Mouse (Mus musculus): ENCODE results near the gene Cavin4. TPM values are rescaled to one million over a fixed set of nuclear protein-coding genes. Genes with fewer than 3 reads are reported as not detected.
"Not testable (repeated sequence)": the region's sequence is repeated elsewhere in the genome, so short reads cannot be mapped to it uniquely, and the experiment has no call there.

Cavin4 gene
- total RNA-seq, 2 experiments from 2014 or later: 1.4 to 1.5 TPM

DNA sequence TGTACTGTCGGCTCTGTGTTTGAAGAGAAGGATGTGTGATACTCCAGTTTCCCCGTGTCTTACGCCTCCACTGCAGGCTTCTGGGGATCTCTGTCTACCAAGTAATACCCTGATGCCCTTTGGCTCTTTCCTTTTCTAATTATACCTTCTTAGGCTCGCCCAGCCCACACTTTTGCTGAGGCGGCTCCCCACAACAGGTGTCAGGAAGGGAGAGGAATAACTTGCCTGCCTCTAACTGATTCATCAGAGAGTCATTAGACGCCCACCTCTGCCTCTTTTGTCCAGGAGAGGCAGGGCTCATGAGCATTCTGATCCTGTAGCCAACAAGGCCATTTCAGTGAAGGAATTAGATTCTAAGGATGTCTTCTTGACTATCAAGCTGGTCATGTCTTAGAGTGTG is 4.0 kb downstream of the Cavin4 start:
- no peak for DNase-seq (ENCODE audit: low spot score in 2 of 2)

DNA sequence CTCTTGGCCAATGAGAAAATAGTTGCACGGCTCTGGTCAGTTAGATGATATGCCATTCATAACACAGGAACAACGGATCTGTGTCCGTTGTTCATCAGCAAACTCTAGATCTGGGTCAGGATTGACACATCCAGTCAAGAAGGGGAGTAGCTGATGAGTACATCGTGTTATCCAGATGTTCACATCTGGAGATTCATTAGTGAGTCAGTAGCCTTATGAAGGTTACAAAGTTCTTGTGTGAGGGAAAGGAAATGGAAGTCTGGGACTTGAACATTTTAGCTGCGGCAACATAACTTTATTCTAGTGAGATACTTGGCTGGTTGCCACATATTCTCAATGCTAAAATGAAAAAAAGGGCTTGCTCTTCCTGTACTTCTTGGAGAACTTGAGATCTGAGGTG is 9.6 kb downstream of the Cavin4 start:
- DNase-seq (ENCODE audit: low spot score in 2 of 2): no peak

DNA sequence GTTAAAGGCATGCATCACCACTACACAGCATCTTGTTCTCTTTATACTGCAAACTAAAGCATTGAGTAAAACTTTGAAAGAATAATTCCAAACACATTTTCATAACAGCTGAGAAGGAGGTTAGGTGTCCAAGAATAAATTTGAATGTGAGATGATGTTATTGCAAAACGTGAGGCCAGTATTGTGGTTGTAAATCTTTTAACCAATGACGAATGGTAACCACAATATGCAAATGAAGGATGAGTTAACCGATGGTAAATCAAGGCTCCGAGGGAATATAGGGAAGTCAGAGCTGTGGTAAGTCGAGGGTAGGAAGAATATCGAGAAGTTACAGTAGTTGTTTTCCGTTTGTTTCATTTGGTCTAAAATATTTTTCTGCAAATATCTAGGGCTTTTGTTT is 11.1 kb downstream of the Cavin4 start:
- DNase-seq (ENCODE audit: low spot score in 2 of 2): no peak

DNA sequence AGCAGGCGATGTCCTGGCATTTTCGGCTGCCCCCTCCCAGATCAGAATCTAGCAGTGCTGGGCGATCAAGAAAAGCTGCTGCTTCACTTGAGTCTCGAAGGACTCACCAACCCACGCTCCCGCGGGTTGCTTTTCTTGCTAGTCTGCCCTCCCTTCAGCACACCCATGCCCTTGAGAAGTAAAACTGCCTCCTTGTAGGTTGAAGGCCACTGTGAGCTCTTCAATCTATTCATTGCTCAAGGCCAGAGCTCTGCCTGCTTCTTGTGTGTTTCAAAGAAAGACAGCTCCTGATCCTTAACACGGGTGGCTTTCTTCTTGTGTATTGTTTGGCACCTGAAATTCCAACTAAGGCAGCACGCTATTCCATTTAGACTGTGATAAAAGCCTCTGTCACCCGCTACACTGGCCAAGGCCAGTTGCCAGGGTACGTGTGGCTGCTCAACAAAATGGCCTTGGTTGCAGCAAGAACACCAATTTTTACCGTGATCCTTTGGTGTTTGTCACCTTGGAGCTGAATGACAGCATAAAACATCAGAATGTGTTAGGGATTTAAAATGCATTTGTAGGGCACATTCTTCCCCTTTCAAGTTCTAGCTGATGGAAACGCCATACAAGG is 13.4 kb downstream of the Cavin4 start:
- no peak for DNase-seq (ENCODE audit: low spot score in 2 of 2)

DNA sequence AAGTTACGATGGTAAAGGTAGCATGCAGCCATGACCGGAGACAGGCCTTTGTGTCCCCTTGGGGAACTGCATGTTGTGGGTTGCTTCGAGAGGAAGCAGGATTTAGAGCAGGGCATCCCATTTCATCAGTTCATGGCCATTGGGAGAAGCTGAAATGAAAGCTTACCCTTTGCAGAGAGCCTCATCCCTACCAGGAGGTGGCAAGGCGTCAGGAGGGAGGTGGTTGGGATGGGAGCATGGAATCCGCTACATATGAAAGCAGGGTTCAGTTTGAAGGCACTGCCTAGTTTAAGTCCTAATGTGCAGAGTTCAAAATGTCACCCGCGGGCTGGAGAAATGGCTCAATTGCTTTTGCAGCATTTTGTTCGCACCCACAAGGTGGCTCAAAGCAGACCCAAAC is 14.0 kb downstream of the Cavin4 start:
- no peak for DNase-seq (ENCODE audit: low spot score in 2 of 2)

DNA sequence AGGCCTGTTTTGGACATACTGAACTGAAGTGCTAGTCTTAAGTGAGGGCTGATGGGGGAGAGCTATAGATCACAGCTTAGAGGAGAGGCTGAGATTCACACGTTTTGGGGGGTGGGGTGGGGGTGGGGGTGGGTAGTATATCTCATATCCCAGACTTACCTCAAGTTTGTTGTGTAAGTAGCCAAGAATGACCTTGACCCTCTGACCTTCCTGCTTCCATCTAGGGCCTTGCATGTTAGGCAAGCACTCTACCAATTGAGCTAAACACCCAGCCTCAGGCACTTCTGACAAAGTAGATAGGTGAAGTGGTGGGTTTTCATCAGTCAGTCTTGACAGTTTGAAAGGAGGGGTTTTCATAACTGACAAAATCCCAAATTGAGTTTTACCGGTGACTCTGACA is 14.5 kb downstream of the Cavin4 start:
- no peak for DNase-seq (ENCODE audit: low spot score in 2 of 2)

DNA sequence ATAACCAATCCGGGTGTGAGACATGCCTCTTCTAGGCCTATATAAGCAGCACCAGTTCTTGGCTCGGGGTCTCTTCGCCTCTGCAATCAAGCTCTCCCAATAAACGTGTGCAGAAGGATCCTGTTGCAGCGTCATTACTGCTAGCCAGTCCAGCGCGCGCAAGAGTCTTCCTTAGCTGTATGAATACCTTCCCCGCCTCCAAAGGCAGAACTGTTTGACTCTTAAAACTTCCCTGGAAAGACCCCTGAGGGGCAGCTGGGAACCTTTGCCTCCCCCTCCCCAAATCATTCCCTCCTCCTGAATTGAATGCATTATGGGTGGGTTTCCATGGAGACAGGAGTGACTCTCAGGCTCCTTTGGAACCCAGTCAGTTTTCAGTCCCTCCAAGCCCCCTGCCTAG is 15.5 kb downstream of the Cavin4 start:
- DNase-seq (ENCODE audit: low spot score in 2 of 2): no peak

DNA sequence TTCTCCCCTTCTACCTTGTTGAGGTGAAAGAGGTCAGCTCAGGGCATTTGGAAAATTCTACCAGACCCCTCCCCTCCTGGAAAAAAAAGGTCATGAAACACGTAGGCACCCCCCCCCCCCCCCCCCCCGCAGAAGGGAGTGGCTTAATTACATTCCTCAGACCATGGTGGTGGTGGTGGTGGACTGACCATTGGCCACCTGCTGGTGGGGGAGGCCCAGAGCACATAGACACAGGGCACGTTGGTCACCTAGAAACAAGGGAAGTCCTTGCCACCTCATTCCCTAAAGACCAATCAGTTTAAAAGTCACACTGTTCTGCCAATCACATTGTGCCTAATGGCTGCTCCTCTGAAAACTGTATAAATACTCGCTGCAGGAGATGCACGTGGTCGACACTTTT is 16.4 kb downstream of the Cavin4 start:
- not testable (repeated sequence) for DNase-seq (ENCODE audit: low spot score in 2 of 2)

DNA sequence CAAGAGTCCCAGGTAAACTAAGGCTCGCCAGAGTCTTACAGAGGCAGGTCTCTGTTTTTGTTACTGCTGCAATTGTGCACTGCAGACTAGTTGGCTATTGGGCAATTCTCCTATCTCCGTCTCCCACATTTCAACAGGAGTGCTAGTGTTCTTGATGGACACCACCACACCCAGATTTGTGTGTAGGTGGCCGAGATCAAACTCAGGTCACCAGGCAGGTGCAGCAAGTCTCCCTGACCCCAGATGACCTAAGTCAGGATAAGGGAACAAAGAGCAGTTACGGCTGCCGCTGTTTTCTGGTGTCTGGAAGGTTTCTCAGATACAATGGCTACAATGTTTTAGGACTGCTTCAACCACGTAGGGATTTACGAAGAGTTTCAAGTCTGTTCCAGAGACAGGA is 16.9 kb downstream of the Cavin4 start:
- no peak for DNase-seq (ENCODE audit: low spot score in 2 of 2)

DNA sequence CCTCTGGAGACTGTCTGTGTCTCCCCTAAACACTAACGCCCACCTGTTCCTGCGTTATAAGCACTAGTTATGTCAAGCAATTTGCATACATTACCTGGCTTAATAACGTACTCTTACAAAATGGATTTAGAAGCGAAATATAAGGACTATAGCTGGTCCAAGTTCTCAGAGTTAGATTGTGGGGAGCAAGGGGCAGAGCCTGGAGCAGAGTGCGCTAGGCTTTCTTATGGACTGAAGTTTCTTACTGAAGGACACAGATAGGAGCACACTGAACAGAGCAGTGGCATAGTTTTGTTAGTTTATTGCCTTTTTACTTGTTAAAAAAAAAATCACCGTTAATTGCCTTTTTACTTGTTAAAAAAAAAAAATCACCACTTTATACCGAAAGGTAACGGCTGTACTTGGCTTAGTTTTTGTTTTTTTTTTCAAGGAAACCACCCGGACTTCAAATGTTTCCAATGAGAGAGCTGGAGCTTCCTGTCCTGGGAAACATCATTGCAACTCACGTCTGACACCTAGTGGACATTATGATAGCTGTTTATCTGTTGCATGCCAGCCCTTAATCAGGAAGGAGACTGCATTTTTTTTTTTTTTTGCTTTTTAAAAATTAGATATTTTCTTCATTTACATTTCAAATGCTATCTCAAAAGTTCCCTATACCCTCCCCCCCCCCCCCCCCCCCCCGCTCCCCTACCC is 17.5 kb downstream of the Cavin4 start:
- peak; percentile 39 to 54 for DNase-seq (ENCODE audit: low spot score in 2 of 2)

DNA sequence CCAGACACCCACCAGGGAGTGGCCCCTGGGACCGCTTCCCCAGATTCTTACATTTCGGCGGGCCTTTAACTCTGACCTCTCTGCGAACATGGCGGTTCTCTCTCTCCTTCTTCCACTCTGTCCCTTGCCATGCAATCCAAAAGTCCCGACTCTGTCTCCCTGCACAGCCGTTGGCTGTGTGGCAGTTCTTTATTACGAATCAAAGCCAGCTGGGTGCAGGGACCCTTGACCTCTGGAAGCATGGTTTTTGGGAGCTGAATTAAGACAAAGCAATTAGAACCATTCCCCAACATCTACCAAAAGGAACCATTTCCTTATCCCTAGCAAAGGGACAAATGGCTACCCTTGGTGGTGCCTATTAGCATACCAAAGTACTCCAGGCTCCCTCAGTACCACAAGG is 19.8 kb downstream of the Cavin4 start:
- no peak for DNase-seq (ENCODE audit: low spot score in 2 of 2)

DNA sequence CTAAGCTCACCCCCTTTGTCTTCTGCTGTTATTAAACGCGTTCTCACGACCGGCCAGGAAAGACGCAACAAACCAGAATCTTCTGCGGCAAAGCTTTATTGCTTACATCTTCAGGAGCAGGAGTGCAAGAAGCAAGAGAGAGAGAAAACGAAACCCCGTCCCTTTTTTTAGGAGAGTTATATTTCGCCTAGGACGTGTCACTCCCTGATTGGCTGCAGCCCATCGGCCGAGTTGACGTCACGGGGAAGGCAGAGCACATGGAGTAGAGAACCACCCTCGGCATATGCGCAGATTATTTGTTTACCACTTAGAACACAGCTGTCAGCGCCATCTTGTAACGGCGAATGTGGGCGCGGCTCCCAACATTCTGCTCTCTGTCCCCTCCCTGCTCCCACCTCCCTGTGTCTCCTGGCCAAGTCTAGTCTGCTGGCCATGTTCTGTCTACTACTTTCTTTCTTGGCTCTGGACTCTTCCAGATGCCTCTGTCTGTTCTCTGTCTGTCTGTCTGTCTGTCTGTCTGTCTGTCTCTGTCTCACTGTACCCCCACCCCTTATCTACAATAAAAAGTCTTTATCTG is 20.4 kb downstream of the Cavin4 start:
- not testable (repeated sequence) for DNase-seq (ENCODE audit: low spot score in 2 of 2)

DNA sequence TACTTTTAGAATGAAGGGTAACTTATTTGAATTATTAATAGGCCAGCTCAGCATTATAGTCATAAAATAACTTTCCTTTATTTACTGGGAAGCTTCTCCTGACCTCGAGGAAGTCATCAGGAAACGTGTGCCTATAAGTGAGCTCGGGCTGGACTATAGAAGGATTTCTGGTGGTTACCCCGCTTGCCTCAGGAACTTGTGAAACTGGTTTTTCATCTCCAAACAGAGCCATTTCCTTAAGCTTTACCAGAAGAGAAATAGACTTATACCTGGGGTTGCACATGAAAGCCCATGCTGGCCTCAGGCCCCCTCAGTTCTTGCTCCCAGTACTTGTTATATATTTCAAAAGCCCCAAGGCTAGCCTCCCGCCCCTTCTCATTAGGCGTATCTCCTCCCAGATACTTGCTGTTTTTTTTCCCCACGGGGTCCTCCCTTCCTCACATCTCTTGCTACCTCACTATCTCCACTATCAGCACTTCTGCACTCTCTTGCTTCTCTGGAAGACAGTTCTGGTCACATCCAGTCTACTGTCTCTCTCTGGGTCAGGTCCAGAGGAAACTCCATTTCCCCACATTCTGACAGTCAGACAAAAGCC is 21.4 kb downstream of the Cavin4 start:
- no peak for DNase-seq (ENCODE audit: low spot score in 2 of 2)

DNA sequence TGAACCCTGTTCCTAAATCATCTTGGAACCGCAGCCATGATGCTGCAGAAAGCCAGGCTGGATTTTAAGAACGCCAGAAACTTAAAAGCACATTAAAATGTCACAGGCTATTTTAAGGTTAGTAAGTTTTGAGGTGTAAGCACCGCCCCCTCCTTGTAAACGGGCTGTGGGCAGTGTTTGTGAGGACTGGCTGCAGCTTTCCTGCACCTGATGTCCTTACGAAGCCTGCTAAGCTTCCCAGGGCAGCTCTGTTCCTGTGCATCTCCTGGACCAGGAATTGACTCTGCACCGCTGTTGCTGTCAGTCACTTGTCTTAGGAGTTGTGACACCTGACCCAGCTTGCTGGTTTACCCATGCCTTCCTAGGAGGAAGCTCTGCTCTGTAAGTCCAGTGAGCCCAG is 24.8 kb downstream of the Cavin4 start:
- no peak for DNase-seq (ENCODE audit: low spot score in 2 of 2)

DNA sequence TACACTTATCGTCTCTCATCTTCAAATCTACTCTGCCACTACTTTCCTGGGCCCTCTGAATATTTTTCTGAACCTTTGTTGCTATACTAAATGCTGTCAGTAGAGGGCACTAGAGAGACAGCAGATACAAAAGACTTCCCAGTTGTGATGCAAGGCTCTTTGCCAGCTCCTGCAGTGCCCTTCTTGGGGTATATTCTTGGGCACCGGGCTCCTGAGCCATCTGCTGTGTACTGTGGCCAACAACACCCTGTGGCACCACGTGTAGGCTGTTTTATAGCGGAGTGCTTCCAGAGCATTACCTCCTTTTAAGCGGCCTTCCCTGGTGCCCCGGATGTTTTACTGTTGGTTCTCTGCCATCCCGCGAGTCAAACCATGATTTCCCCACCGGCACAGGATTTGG is 27.3 kb downstream of the Cavin4 start:
- DNase-seq (ENCODE audit: low spot score in 2 of 2): peak; percentile 52 to 58

DNA sequence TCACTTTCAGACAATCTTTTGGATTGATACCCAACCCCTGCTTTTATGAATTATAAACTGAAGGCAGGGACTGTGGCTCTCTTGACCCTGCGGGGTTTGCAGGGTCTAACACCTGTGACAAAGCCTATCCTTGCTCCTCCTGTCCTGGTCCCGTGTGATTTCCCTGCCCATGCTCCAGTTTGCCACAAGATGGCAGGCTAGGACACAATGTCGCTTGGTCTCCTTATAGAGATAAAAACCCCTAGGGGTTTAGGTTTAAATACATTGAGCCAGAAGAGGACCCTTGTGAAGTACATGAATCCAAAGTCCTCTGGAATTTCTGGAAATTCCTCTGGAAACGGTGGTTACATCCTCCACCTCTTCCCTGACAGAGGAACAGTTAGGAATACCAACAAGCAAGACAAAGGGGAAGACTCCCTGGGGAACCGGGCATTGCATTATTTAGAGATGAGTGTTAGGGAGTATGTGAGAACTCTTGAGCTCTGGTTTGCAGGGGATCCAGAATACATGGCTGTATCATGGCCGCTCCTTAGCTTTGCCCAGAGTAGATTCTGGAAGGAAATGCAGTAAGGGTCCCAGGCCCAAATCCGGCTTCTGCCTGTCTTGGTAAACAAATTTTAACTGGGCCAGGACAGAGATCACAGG is 28.6 kb downstream of the Cavin4 start:
- peak; percentile 67 to 71 for DNase-seq (ENCODE audit: low spot score in 2 of 2)

DNA sequence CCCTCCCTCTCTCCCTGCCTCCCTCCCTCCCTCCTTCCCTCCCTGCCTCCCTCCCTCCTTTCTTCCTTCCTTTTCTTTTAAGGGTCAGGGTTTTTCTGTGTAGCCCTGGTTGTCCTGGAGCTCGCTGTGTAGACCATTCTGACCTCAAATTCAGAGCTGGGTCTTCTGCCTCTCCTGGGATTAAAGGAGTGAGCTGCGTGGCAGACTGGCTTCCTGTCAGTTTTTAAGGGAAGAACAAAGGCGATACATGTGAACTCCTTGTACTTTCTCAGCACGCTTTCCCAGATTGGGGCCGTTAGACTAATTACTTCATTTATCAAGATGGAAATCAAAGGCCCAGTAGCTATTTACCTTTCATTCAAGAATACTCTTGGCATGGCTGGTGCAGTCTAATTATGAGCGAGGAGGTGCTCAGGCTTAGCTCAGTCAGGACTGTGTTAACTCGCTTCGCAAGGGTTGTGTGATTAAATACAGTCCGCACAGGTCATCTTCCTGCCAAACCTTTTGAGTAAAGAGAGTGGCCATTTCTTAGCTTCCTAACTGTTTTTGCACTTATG is 29.5 kb downstream of the Cavin4 start:
- DNase-seq (ENCODE audit: low spot score in 2 of 2): no peak

DNA sequence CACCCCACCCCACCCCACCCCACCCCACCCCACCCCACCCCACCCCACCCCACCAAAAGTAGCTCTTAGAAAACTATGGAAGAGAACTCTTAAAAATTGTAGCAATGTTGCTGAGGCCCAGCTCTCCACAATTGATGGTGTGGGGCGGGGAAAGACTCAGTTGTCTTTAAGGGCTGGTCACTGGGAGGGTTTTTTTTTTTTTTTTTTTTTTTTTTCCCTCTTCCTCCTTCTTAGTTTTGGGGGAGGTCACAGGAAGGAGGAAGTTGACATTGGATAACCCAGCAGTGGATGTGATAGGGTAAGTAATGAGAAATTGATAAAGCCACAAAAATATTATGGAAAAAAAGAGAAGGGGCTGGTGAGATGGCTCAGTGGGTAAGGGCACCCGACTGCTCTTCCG is 33.4 kb downstream of the Cavin4 start:
- DNase-seq (ENCODE audit: low spot score in 2 of 2): no peak

DNA sequence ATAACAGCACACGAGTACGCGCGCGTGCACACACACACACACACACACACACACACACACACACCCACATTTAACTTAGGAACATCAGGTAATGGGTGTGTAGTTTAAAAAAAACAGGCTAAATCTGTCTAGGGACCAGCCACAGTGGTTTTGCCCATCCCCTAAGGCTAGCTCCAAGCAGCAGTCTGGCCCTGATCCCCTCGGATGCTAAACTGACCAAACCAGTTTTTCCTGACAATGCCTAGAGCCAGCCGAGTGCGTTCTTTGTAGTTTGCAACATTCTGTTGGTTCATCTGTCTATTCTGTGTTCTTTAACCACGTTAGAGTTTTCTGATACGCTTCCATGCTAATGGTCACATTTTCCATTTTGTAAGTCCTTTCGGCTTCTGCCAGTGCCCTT is 34.0 kb downstream of the Cavin4 start:
- DNase-seq (ENCODE audit: low spot score in 2 of 2): no peak

DNA sequence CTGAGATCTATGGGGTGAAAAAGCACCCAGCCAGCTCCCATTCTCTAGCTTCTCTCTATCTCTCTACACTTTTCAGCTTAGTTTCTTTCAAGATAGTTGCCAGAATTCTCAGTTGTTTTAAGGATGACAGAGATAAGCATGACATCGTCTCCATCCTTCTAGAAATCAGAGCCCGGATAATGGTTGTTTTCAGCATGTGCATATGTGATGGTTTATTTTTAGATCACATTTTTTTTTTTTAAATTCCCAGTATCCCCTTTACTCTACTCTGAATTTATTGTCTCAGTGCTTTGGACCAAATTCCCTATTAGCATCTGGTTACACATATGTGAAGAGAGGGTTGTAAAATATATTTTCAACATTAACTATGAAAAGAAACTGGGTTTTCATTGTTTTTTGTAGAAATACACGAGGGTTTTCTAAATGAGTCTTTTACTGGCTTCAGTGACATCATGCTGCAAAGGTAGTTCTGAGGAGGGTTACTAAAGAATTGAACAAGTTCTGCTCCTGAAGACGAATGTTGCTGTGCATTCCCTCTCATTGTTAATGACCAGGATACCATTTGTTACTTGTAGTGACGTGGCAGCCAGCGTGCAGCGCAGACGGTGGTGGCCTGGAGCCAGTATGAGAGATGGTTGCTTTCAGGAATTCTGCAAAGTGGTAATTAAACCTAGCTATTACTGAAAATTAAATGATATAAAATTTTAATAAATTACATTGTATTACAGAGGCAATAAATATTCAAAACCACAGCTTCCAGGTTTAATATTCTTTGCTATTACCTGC is 52.7 kb downstream of the Cavin4 start:
- DNase-seq (ENCODE audit: low spot score in 2 of 2): no peak

DNA sequence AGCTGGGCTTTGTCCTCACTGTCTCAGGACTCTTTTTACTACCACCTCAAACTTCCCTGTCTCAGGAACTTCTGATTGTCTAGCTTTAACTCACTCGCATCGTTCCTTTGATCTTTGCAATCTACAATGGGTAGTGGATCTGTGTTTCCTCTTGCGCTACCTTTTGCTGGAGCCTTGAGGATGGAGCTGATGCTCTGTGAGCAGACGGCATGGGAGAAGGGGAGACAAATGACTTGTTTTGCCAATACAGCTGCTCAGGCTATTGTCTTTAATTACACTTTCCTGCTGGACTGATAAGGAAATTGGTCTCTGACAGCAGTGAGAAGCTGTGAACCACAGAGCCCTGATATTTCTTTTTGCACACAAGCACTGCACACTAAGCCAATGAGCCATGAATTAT is 53.5 kb downstream of the Cavin4 start:
- no peak for DNase-seq (ENCODE audit: low spot score in 2 of 2)
